Mouse (Mus musculus): ENCODE measurements around the gene Tktl1. TPM values are rescaled to one million over a fixed set of nuclear protein-coding genes. Genes with fewer than 3 reads are reported as not detected.
"Not testable (repeated sequence)": the region's sequence is repeated elsewhere in the genome, so short reads cannot be mapped to it uniquely, and the experiment has no call there.

Gene Tktl1
- total RNA-seq (2014; fragmentation: Nextera tagmentation): not detected in 2 replicates
- total RNA-seq (2017): 0.38 and 0.52 TPM in 2 replicates
- polyA plus RNA-seq (2012): not detected in 2 replicates

GRCm38 (mm10) chrX:74176959-74177358 lies at the start of gene Tktl1:
Gene Tktl1, plus strand, starts transcription at chrX:74177259.
- no peaks in the 10 kb centered on the region for H3K4me1 ChIP-seq (ENCODE audit: insufficient read depth, low read depth, low read length)
- ATAC-seq (ENCODE audit: extremely low read depth, insufficient number of reproducible peaks, low FRiP score, poor library complexity, severe bottlenecking) (no peak), DNase-seq (ENCODE audit: low spot score) (no peak)
- no peak within 1 kb of the TSS for H3K4me3 ChIP-seq (ENCODE audit: low read depth, low read length)
- peaks cover 7% of the 10 kb centered on the region; the same call in 1 of the 2 replicates for H3K27me3 ChIP-seq (ENCODE audit: insufficient read depth, low read length)
- no peaks in the 10 kb centered on the region for H3K36me3 ChIP-seq (replicated peaks)
- TF ChIP-seq GATA1 (IDR thresholded peaks at IDR 0.05; ENCODE audit: borderline replicate concordance, low read length): no peak
- TF ChIP-seq POLR2AphosphoS5 (IDR thresholded peaks at IDR 0.05; ENCODE audit: insufficient replicate concordance, low read depth, low read length): no peak
- TF ChIP-seq GATA2 (IDR thresholded peaks at IDR 0.05; ENCODE audit: borderline replicate concordance, low read depth, low read length): no peak
- TF ChIP-seq CTCF (IDR thresholded peaks at IDR 0.05; ENCODE audit: low read depth, low read length): no peak
- H3K9me3 ChIP-seq (replicated peaks): no peaks in the 10 kb centered on the region

GRCm38 (mm10) chrX:74135263-74135662 lies 41.8 kb upstream of the Tktl1 start, which contains the start of gene Mecp2:
Gene Mecp2, minus strand, starts transcription at chrX:74135363.
- peaks cover 18% of the 10 kb centered on the region; the same call in 1 of the 2 replicates for H3K27me3 ChIP-seq (ENCODE audit: insufficient read depth, low read length)
- H3K36me3 ChIP-seq (replicated peaks); ATAC-seq (ENCODE audit: extremely low read depth, insufficient number of reproducible peaks, low FRiP score, poor library complexity, severe bottlenecking); H3K4me1 ChIP-seq (ENCODE audit: insufficient read depth, low read depth, low read length); H3K4me3 ChIP-seq (ENCODE audit: low read depth, low read length); H3K9me3 ChIP-seq (replicated peaks); DNase-seq (ENCODE audit: low spot score): not testable (repeated sequence)

- ATAC-seq (ENCODE audit: extremely low read depth, insufficient number of reproducible peaks, low FRiP score, poor library complexity, severe bottlenecking) (no peak), DNase-seq (ENCODE audit: low spot score) (no peak)
- Histone ChIP-seq H3K9me3 (replicated peaks) (no peaks in the 10 kb centered on the region), H3K27me3 (ENCODE audit: insufficient read depth, low read length) (peaks cover 4% of the 10 kb centered on the region; the same call in 1 of the 2 replicates), H3K36me3 (replicated peaks) (no peaks in the 10 kb centered on the region), H3K4me3 (ENCODE audit: low read depth, low read length) (no peak within 1 kb of the TSS), H3K4me1 (ENCODE audit: insufficient read depth, low read depth, low read length) (no peaks in the 10 kb centered on the region)
- TF ChIP-seq POLR2AphosphoS5 (IDR thresholded peaks at IDR 0.05; ENCODE audit: insufficient replicate concordance, low read depth, low read length) (no peak), GATA2 (IDR thresholded peaks at IDR 0.05; ENCODE audit: borderline replicate concordance, low read depth, low read length) (no peak), GATA1 (IDR thresholded peaks at IDR 0.05; ENCODE audit: borderline replicate concordance, low read length) (no peak), TAL1 (conservative IDR thresholded peaks at IDR 0.05; ENCODE audit: low read depth, low read length) (no peak), CTCF (IDR thresholded peaks at IDR 0.05; ENCODE audit: low read depth, low read length) (no peak)
Measured at GRCm38 (mm10) chrX:74167738-74168137, 9.3 kb upstream of the Tktl1 start, which contains the start of gene Tex28. Gene Tex28, minus strand, starts transcription at chrX:74167838.

- H3K9me3 ChIP-seq (replicated peaks): no peaks in the 10 kb centered on the region
- H3K4me3 ChIP-seq (ENCODE audit: low read depth, low read length): no peak overlapping the region
- ATAC-seq (ENCODE audit: extremely low read depth, insufficient number of reproducible peaks, low FRiP score, poor library complexity, severe bottlenecking) (no peak), DNase-seq (ENCODE audit: low spot score) (no peak)
- no peaks in the 10 kb centered on the region for H3K4me1 ChIP-seq (ENCODE audit: insufficient read depth, low read depth, low read length)
- no peaks in the 10 kb centered on the region for H3K27me3 ChIP-seq (ENCODE audit: insufficient read depth, low read length)
- H3K36me3 ChIP-seq (replicated peaks): no peaks in the 10 kb centered on the region
- no peak for TF ChIP-seq CTCF (IDR thresholded peaks at IDR 0.05; ENCODE audit: low read depth, low read length)
Measured at GRCm38 (mm10) chrX:74203556-74203955, 26.5 kb downstream of the Tktl1 start.

- H3K36me3 ChIP-seq (replicated peaks): peaks cover 16% of the 10 kb centered on the region
- 0 out of 2 replicates have a peak, but pooled peaks cover 4% of the 10 kb centered on the region for H3K27me3 ChIP-seq (ENCODE audit: insufficient read depth, low read length)
- ATAC-seq (ENCODE audit: extremely low read depth, insufficient number of reproducible peaks, low FRiP score, poor library complexity, severe bottlenecking) (no peak), DNase-seq (ENCODE audit: low spot score) (no peak)
- no peaks in the 10 kb centered on the region for H3K4me1 ChIP-seq (ENCODE audit: insufficient read depth, low read depth, low read length)
- H3K4me3 ChIP-seq (ENCODE audit: low read depth, low read length): no peak overlapping the region
- H3K9me3 ChIP-seq (replicated peaks): no peaks in the 10 kb centered on the region
- no peak for TF ChIP-seq CTCF (IDR thresholded peaks at IDR 0.05; ENCODE audit: low read depth, low read length)
- TF ChIP-seq GATA2 (IDR thresholded peaks at IDR 0.05; ENCODE audit: borderline replicate concordance, low read depth, low read length): no peak
- TF ChIP-seq GATA1 (IDR thresholded peaks at IDR 0.05; ENCODE audit: borderline replicate concordance, low read length): no peak
- no peak for TF ChIP-seq TAL1 (conservative IDR thresholded peaks at IDR 0.05; ENCODE audit: low read depth, low read length)
- TF ChIP-seq POLR2AphosphoS5 (IDR thresholded peaks at IDR 0.05; ENCODE audit: insufficient replicate concordance, low read depth, low read length): no peak
Measured at GRCm38 (mm10) chrX:74218496-74218895, 41.4 kb downstream of the Tktl1 start.

GRCm38 (mm10) chrX:74219449-74219848 lies 42.4 kb downstream of the Tktl1 start:
- no peak for ATAC-seq (ENCODE audit: extremely low read depth, insufficient number of reproducible peaks, low FRiP score, poor library complexity, severe bottlenecking)
- Histone ChIP-seq H3K27me3 (ENCODE audit: insufficient read depth, low read length) (no peaks in the 10 kb centered on the region), H3K36me3 (replicated peaks) (peaks cover 24% of the 10 kb centered on the region), H3K4me1 (ENCODE audit: insufficient read depth, low read depth, low read length) (no peaks in the 10 kb centered on the region), H3K4me3 (ENCODE audit: low read depth, low read length) (no peak overlapping the region), H3K9me3 (replicated peaks) (no peaks in the 10 kb centered on the region)
- TF ChIP-seq CTCF (IDR thresholded peaks at IDR 0.05; ENCODE audit: low read depth, low read length): no peak
- no peak for TF ChIP-seq GATA1 (IDR thresholded peaks at IDR 0.05; ENCODE audit: borderline replicate concordance, low read length)
- no peak for DNase-seq (ENCODE audit: low spot score)

- H3K36me3 ChIP-seq (replicated peaks): peaks cover 31% of the 10 kb centered on the region
- H3K9me3 ChIP-seq (replicated peaks); DNase-seq (ENCODE audit: low spot score); H3K4me1 ChIP-seq (ENCODE audit: insufficient read depth, low read depth, low read length); ATAC-seq (ENCODE audit: extremely low read depth, insufficient number of reproducible peaks, low FRiP score, poor library complexity, severe bottlenecking); H3K4me3 ChIP-seq (ENCODE audit: low read depth, low read length); H3K27me3 ChIP-seq (ENCODE audit: insufficient read depth, low read length): not testable (repeated sequence)
Measured at GRCm38 (mm10) chrX:74220099-74220498, 43.0 kb downstream of the Tktl1 start.

Measured in G1E (cell line).